Mouse (Mus musculus): ENCODE results near the gene Prkra. TPM values are rescaled to one million over a fixed set of nuclear protein-coding genes. Genes with fewer than 3 reads are reported as not detected.
"Not testable (repeated sequence)": the region's sequence is repeated elsewhere in the genome, so short reads cannot be mapped to it uniquely, and the experiment has no call there.

The Prkra gene
- total RNA-seq, 2 experiments from 2014 or later: 7.5 TPM; not detected in 1

- no peak for ATAC-seq (replicated peaks; ENCODE audit: low FRiP score, poor library complexity, severe bottlenecking)
Measured at GRCm38 (mm10) chr2:76659419-76659818, 11.6 kb upstream of the Prkra start.

DNA sequence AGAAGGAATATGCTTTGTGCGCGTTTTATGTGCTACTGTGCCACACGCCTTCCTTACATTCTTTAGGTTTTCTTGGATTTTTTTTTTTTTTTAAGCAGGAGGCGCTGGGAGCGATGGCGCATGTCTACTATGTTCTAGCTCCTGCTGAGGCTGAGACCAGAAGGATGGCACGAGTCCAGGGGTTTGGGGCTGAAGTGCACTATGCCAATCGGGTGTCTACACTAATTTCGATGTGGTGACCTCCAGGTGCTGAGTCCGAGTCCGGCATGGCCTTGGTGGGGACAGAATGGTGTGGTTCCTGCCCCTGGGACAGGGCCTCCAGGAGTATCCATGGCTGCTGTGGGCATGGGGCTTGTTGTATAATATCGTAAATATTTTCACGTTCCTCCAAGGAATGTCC, 10.7 kb upstream of the Prkra start:
- no peak for ATAC-seq (replicated peaks; ENCODE audit: low FRiP score, poor library complexity, severe bottlenecking)

- ATAC-seq (replicated peaks; ENCODE audit: low FRiP score, poor library complexity, severe bottlenecking): no peak
Measured at GRCm38 (mm10) chr2:76655982-76656381, 8.2 kb upstream of the Prkra start.

- no peak for ATAC-seq (replicated peaks; ENCODE audit: low FRiP score, poor library complexity, severe bottlenecking)
Measured at GRCm38 (mm10) chr2:76655444-76655843, 7.6 kb upstream of the Prkra start.

- no peak for ATAC-seq (replicated peaks; ENCODE audit: low FRiP score, poor library complexity, severe bottlenecking)
Measured at GRCm38 (mm10) chr2:76654646-76655045, 6.8 kb upstream of the Prkra start.

GRCm38 (mm10) chr2:76653070-76653469, 5.3 kb upstream of the Prkra start:
- no peak for ATAC-seq (replicated peaks; ENCODE audit: low FRiP score, poor library complexity, severe bottlenecking)

DNA sequence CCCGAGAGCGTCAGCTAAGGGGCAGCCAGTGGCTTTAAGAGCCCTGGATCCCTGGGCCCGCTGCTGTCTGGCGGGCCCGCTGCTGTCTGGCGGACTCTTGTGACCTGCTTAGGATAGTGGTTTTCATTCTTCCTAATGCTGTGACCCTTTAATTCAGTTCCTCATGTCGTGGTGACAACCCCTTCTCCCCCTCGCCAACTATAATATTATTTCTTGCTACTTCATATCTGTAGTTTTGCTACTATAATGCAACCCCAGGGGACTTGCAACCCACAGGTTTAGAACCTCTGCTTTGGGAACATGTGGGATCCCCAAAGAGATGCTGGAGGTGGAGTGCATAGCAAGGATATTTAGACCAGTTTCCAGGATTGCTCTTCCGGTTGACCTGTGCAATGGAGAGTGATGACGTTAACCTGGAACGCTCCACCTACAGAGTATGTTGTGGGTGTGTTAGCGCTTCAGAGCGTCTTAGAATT, 889 bp upstream of the Prkra start:
- no peak for ATAC-seq (replicated peaks; ENCODE audit: low FRiP score, poor library complexity, severe bottlenecking)

DNA sequence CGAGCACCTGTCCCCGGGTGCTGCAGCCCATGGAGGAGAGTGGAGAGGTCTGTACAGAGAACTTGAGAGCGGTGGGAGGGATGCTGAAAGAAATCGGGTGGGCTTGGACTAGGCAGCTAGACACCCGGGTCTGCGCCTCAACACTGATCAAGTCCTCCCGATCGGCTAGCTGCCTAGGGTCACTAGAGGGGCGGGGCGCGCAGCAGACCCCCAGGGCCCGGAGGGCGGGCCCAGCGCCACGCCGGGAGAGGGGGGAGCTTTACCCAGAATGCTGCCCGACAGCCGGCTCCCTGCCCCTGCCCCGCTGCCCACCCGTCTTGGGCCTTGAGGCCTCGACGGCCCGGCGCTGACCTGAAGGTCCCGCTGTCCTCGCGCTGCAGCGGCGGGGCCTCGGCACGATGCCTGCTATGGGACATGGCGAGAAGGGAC, 360 bp downstream of the Prkra start:
- peak; percentile 41; the same call in 1 of the 2 replicates for ATAC-seq (replicated peaks; ENCODE audit: low FRiP score, poor library complexity, severe bottlenecking)

DNA sequence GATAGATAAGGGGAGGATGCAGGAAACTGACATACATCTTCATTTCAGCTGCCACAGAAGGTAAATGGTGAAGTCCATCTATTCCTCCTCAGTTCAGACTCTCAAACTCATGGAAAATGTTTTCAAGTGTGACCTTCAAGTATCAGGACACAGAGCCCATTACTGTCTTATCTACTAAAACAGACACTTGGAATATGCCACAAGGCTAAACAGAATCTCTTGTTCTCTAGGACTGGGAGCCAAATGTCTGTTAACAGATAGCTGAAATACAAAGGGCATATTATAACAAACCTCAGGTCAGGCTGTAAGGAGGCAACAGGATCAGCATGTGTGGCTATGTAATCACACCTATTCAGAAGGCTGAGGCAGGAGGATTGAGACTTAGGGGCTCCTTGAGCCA, 4.0 kb downstream of the Prkra start:
- ATAC-seq (replicated peaks; ENCODE audit: low FRiP score, poor library complexity, severe bottlenecking): no peak

- ATAC-seq (replicated peaks; ENCODE audit: low FRiP score, poor library complexity, severe bottlenecking): no peak
Measured at GRCm38 (mm10) chr2:76639637-76640036, 8.2 kb downstream of the Prkra start.

GRCm38 (mm10) chr2:76631600-76631999, 16.2 kb downstream of the Prkra start:
- no peak for ATAC-seq (replicated peaks; ENCODE audit: low FRiP score, poor library complexity, severe bottlenecking)

DNA sequence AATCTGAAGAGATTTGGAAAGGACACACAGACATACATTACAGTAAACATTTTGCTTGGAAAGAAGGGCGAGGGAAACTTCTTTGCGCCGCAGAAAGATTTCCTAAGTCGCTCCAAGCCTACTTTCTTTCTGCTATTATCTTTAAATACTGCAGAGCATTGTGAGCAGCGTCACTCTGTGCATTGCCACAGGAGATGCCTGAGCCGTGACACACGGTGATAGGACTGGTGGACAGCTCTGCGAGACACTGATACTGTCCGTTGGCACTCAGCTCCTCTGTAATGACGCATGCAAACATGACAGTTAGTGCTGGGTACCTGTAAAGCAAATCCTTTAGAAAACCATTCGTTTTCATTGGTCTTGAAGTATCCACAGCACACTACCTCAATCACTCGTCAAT, 17.5 kb downstream of the Prkra start:
- ATAC-seq (replicated peaks; ENCODE audit: low FRiP score, poor library complexity, severe bottlenecking): no peak

DNA sequence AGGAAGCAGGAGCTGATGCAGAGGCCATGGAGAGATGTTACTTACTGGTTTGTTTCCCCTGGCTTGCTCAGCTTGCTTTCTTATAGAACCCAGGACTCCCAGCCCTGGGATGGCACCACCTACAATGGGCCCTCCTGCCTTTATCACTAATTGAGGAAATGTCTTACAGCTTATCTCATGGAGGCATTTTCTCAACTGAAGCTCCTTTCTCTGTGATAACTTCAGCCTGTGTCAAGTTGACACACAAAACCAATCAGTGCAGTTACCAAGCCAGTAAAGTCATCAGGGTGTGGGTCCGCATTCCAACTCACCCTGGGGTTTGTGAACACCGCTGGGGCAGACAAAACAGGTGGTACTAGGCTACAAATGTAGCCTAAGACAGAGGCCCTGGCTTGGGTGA, 25.5 kb downstream of the Prkra start:
- not testable (repeated sequence) for ATAC-seq (replicated peaks; ENCODE audit: low FRiP score, poor library complexity, severe bottlenecking)

DNA sequence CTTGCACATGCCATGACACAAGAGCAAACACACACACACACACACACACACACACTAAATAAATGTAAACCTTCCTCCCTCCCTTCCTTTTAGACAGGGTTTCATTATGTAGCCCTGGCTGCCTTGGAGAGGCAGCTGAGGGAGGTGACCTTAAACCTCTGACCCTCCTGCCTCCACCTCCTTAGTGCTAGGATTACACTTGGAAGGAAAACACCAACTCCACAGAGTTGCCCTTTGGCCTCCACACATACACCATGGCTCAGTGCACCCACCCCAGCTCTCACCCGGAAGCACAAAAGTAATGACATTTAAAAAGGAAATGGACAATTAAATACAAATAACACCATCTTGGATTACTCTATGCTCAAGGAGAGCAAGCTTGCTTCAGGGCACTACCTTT, 26.1 kb downstream of the Prkra start:
- ATAC-seq (replicated peaks; ENCODE audit: low FRiP score, poor library complexity, severe bottlenecking): no peak

GRCm38 (mm10) chr2:76620188-76620587, 27.6 kb downstream of the Prkra start:
- ATAC-seq (replicated peaks; ENCODE audit: low FRiP score, poor library complexity, severe bottlenecking): no peak

GRCm38 (mm10) chr2:76618078-76618477, 29.7 kb downstream of the Prkra start:
- no peak for ATAC-seq (replicated peaks; ENCODE audit: low FRiP score, poor library complexity, severe bottlenecking)

DNA sequence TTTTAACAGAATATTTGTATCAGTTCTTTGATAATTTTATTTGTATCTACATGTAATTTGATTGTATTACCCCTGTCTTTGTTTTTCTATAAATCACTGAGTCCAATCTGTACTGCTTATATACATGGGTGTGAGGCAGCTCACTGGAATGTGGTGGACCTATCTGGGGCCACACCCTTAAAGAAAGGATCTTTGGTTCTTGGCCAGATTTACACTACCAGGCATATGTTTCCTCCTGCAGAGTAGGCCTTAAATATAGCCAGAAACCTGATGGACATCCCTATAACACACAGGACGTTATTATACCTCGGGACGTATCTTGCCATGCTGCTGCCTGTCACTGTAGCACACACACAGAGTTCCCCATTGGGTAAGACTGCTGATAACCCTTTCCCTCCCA, 35.8 kb downstream of the Prkra start:
- ATAC-seq (replicated peaks; ENCODE audit: low FRiP score, poor library complexity, severe bottlenecking): no peak

- ATAC-seq (replicated peaks; ENCODE audit: low FRiP score, poor library complexity, severe bottlenecking): no peak
Measured at GRCm38 (mm10) chr2:76610326-76611104, 37.3 kb downstream of the Prkra start.

DNA sequence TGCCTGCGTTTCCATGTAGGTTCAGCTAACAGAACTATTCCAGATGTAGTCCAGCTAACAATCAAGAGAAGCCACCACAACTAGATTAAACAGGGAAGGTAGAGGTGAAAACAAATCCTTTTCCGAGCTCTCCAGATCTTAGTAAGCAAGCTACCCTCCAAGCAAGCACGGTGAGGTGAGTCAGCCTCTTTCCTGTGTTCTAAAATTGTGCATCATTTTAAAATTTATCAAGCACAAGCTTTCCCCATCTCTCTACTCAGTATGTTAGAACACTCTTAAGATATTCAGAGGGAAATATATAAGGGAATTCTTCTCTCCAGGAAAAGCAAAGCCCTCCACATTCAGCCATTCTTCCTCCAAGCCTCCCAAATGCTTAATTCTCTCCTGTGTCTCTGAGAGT, 41.1 kb downstream of the Prkra start:
- no peak for ATAC-seq (replicated peaks; ENCODE audit: low FRiP score, poor library complexity, severe bottlenecking)

DNA sequence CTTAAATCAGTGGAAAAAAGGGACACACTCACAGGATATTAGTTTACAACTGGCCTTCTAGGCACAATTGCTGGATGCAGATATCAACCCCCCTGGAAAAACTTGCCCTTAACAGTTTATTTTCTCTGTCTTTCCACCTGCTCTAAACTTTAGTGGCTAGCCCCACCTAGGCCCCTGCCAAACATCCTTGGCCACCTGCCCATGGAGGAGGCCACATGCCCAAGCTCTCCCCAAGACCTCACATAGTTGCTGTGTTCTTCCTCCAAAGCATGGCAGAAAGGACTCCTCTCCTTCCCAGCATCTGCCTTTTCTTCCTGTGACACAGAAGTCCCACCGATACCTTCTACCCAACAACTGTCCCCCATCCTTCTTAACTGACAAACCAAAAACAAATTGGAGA, 45.6 kb downstream of the Prkra start:
- ATAC-seq (replicated peaks; ENCODE audit: low FRiP score, poor library complexity, severe bottlenecking): no peak

- ATAC-seq (replicated peaks; ENCODE audit: low FRiP score, poor library complexity, severe bottlenecking): no peak
Measured at GRCm38 (mm10) chr2:76599214-76599613, 48.6 kb downstream of the Prkra start.

GRCm38 (mm10) chr2:76597521-76597920, 50.3 kb downstream of the Prkra start:
- no peak for ATAC-seq (replicated peaks; ENCODE audit: low FRiP score, poor library complexity, severe bottlenecking)

Data from erythroblast, adult 5-6 weeks (primary cell).